Mouse (Mus musculus) intestine, postnatal 0 days (tissue): ENCODE measurements at regions not wholly inside any gene's neighbourhood (a gene's known extent, or its start where the extent isn't known, plus 50 kb on each side); places are given as distances from the start of the nearest gene placed in this dataset.

ENCODE experiments used
- ATAC-seq: fragments of 200-750 bp; cut with Nextera tagmentation; 2 replicates; pipeline ENCODE4 v1.8.0; 2017; ENCODE audit warnings: mild to moderate bottlenecking, moderate TSS enrichment, moderate library complexity
- H3K27ac ChIP-seq: fragments of 300-500 bp; sonication (generic); 2 replicates; pipeline ENCODE4 v1.5.1; 2014; ENCODE audit warnings: mild to moderate bottlenecking, low read depth, low read length, moderate library complexity
- H3K27me3 ChIP-seq: fragments of 300-500 bp; sonication (generic); replicated peaks from 2 replicates; pipeline ENCODE4 v1.6.1; 2014; ENCODE audit warnings: low read length, mixed read lengths; ENCODE audit not compliant: control insufficient read depth, insufficient read depth
- H3K36me3 ChIP-seq: fragments of 300-500 bp; sonication (generic); 2 replicates; pipeline ENCODE4 v1.6.1; 2014; ENCODE audit warnings: mild to moderate bottlenecking, moderate library complexity; ENCODE audit not compliant: control insufficient read depth, insufficient read depth
- H3K4me1 ChIP-seq: fragments of 300-500 bp; sonication (generic); replicated peaks from 2 replicates; pipeline ENCODE4 v1.6.1; 2014; ENCODE audit warnings: antibody characterized with exemption, low read length, mixed read lengths; ENCODE audit not compliant: control insufficient read depth, insufficient read depth
- H3K4me2 ChIP-seq: fragments of 300-500 bp; sonication (generic); replicated peaks from 2 replicates; pipeline ENCODE4 v1.6.1; 2014; ENCODE audit warnings: low read depth, mild to moderate bottlenecking, moderate library complexity
- H3K4me3 ChIP-seq: fragments of 300-500 bp; sonication (generic); 2 replicates; pipeline ENCODE4 v1.5.1; 2014; ENCODE audit warnings: low read depth, low read length
- H3K9ac ChIP-seq: fragments of 300-500 bp; sonication (generic); 2 replicates; pipeline ENCODE4 v1.6.1; 2014; ENCODE audit warnings: mild to moderate bottlenecking, low read depth, low read length
- H3K9me3 ChIP-seq: fragments of 300-500 bp; sonication (generic); 2 replicates; pipeline ENCODE4 v1.6.1; 2016; ENCODE audit warnings: mixed run types; ENCODE audit not compliant: control insufficient read depth
- CTCF ChIP-seq: sonication (generic); IDR thresholded peaks from 2 replicates; pipeline ENCODE4 v1.5.1; 2016; ENCODE audit warnings: low read depth, mild to moderate bottlenecking, control low read depth, antibody characterized with exemption, moderate library complexity
- WGBS: fragments of 180-500 bp; shearing (Covaris S2); extraction: QIAGEN DNeasy Blood & Tissue Kit; methylation state at CpG from one replicate; pipeline ENCODE4 v1.1.7; 2014; 5-methylcytosine and 5-hydroxymethylcytosine counted together

DNA sequence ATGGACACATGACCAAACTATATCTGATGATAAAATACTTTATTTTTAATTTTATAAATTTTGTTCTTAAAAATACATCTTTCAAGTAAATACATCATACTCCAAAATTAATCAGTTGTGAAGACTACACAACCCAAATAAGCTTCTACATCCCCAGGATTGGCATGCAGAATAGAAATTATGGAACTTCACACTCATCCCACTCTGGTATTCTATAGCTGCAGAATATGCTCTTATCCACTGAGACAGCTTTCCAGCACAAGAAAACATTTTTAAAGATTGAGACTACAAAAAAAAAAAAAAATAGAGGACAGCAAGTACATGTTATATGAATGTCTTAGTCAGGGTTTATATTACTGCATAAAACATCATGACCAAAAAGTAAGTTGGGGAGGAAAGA is 94.4 kb downstream of the Gm11232 start:
- TF ChIP-seq CTCF, result no peak
- no peak overlapping the region for H3K4me3 ChIP-seq
- H3K9ac ChIP-seq, result no peak overlapping the region
- H3K36me3 ChIP-seq, result no peaks in the 10 kb centered on the region
- H3K4me1 ChIP-seq, result no peaks in the 10 kb centered on the region
- no peak overlapping the region for H3K27ac ChIP-seq
- no peak for ATAC-seq
- H3K4me2 ChIP-seq, result no peak overlapping the region
- H3K9me3 ChIP-seq, result no peaks in the 10 kb centered on the region
- no peaks in the 10 kb centered on the region for H3K27me3 ChIP-seq

DNA sequence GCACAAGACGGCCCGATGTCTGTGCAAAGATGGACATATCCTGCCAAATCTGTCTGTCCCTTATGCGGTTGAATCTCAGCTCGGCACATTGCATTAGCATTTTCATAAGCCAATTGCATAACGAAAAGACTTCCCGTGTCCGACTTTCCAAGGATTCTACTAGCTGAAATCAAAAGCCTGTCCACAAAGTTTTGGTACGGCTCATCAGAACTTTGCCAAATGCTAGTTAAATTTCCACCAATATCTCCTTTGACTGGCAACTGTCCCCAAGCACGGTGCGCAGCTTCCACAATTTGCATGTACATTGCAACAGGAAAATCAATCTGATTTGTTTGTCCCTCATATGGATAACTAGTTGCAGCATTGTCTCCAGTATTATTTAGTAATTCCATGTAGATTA is 117.2 kb downstream of the Gm11232 start:
- Histone ChIP-seq H3K27ac (no peak overlapping the region), H3K36me3 (no peaks in the 10 kb centered on the region), H3K4me2 (no peak overlapping the region), H3K4me1 (no peaks in the 10 kb centered on the region), H3K9ac (no peak overlapping the region), H3K27me3 (no peaks in the 10 kb centered on the region), H3K9me3 (no peaks in the 10 kb centered on the region), H3K4me3 (no peak overlapping the region)
- 95% methylated on average over 10 of the region's 10 CpGs for WGBS
- ATAC-seq, result no peak
- TF ChIP-seq CTCF, result no peak

DNA sequence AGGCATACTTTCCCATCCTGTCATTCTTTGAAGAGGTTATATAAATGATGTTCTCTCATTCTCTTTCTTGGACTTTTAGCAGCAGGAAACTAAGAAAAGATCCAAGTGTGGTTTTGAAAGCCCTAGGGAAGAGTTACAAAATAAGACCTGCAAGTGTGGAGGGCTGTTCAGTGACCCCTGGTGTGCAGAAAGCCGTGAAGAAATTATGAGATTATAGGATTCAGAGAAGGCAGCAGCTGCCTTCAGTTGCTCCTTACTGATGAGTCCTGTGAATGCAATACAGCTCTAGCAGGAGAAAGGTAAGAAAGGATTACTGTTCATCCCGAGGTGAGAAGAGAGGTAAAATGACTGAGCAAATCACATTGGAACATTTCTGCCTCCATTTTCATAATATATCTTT is 130.7 kb downstream of the Gm11232 start:
- no peak overlapping the region for H3K4me3 ChIP-seq
- no peak for ATAC-seq

DNA sequence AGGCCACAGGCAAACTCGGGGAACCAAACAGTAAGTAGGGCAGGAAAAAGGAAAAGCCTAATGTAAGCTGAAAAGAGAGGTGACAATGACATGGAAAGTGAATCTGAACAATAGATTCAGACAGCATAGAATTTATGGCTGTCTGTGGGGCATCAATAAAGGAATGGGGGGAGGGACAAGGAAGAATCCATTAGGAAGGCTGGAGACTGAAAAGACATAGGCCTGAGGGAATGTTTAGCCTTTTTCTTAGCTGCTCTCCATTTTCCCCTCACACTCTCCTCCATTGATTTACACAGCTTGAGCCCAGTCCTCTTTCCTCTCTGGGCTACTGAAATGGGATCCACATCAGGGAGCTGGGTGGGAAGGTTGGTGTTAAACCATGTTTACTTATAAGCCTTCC is 131.1 kb downstream of the Gm11232 start:
- no peak overlapping the region for H3K4me3 ChIP-seq
- no peak overlapping the region for H3K4me2 ChIP-seq
- H3K9me3 ChIP-seq, result no peaks in the 10 kb centered on the region
- ATAC-seq, result no peak
- H3K36me3 ChIP-seq, result no peaks in the 10 kb centered on the region
- WGBS, result 58% methylated on average over 1 of the region's 1 CpGs
- no peak overlapping the region for H3K9ac ChIP-seq
- TF ChIP-seq CTCF, result no peak
- H3K27ac ChIP-seq, result no peak overlapping the region
- H3K27me3 ChIP-seq, result no peaks in the 10 kb centered on the region
- no peaks in the 10 kb centered on the region for H3K4me1 ChIP-seq

More for the DNA sequence above, 130.7 kb downstream of the Gm11232 start:
- H3K27me3 ChIP-seq, result no peaks in the 10 kb centered on the region
- no peaks in the 10 kb centered on the region for H3K36me3 ChIP-seq
- H3K27ac ChIP-seq, result no peak overlapping the region
- WGBS, result 41% methylated on average over 2 of the region's 2 CpGs
- no peaks in the 10 kb centered on the region for H3K9me3 ChIP-seq
- H3K4me2 ChIP-seq, result no peak overlapping the region
- TF ChIP-seq CTCF, result no peak
- H3K9ac ChIP-seq, result no peak overlapping the region
- H3K4me1 ChIP-seq, result no peaks in the 10 kb centered on the region

DNA sequence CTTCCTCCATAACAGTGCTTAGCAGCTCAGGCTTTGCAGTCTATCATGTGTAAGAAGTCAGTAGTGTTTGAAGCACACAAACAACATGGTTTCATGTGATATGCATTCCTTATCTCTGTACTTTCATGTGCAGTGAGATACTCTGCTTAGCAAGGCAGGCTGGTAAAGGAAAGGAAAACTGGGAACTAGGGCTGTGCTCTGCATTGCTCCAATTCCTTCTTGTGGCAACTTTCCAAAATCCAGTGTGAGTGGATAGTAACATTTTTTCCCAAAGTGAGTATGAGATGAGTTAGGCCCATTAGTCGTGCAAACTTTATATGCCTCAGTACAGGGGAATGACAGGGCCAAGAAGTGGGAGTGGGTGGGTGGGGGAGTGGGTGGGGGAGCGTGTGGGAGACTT is 133.0 kb downstream of the Gm11232 start:
- no peak overlapping the region for H3K27ac ChIP-seq
- no peak for ATAC-seq
- H3K27me3 ChIP-seq, result no peaks in the 10 kb centered on the region
- H3K4me3 ChIP-seq, result no peak overlapping the region
- no peaks in the 10 kb centered on the region for H3K4me1 ChIP-seq
- TF ChIP-seq CTCF, result no peak
- no peak overlapping the region for H3K9ac ChIP-seq
- no peaks in the 10 kb centered on the region for H3K36me3 ChIP-seq
- no peaks in the 10 kb centered on the region for H3K9me3 ChIP-seq
- H3K4me2 ChIP-seq, result no peak overlapping the region
- WGBS, result 55% methylated on average over 2 of the region's 2 CpGs

DNA sequence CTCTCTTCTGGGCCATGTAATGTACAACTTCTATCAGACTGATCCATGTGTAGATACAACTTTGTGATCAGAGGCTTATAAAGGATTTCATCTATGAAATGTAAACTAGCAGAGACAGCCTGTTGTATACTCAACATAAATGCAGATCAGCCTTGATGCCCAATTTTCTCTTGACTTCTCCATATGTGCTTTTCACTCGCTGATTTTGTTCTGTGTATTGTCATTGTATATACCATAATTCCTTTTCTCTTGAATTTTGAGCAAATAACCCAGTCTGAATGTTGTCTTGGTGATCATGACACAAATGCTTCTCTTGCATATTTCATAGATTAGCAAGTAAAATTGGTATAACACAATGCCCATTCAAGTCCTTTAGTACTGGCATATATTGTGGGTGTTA is 144.0 kb downstream of the Gm11232 start:
- no peak overlapping the region for H3K4me2 ChIP-seq
- ATAC-seq, result no peak
- no peak for TF ChIP-seq CTCF
- H3K36me3 ChIP-seq, result no peaks in the 10 kb centered on the region
- H3K27ac ChIP-seq, result no peak overlapping the region
- H3K27me3 ChIP-seq, result no peaks in the 10 kb centered on the region
- no peaks in the 10 kb centered on the region for H3K9me3 ChIP-seq
- H3K9ac ChIP-seq, result no peak overlapping the region
- no peak overlapping the region for H3K4me3 ChIP-seq
- 79% methylated on average over 1 of the region's 1 CpGs for WGBS
- no peaks in the 10 kb centered on the region for H3K4me1 ChIP-seq

DNA sequence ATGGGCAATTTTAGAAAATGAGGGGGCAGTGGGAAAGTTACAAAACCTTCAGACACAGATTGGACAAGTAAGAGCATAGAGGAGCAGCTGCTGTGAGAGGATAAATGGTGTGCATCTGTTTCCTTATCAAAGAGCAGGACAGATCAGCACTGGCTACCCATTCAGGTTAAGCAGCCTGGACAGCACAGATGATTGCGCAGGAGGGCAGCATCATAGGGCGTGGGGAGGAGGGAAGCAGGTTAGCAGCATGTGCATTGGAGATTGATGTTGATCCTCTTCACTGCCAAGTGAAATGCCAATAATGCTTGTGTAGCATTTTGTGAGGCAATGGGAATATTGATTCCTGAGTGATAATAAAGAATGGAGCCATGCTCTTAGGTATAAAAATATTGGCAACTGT is 171.9 kb downstream of the Gm11232 start:
- Histone ChIP-seq H3K27me3 (no peaks in the 10 kb centered on the region), H3K27ac (no peak overlapping the region), H3K36me3 (no peaks in the 10 kb centered on the region), H3K4me2 (no peak overlapping the region), H3K9me3 (no peaks in the 10 kb centered on the region), H3K4me3 (no peak overlapping the region), H3K4me1 (no peaks in the 10 kb centered on the region), H3K9ac (no peak overlapping the region)
- 86% methylated on average over 2 of the region's 2 CpGs for WGBS
- no peak for ATAC-seq
- no peak for TF ChIP-seq CTCF
